Mouse (Mus musculus): ENCODE measurements around the gene Slain1. TPM values are rescaled to one million over a fixed set of nuclear protein-coding genes. Genes with fewer than 3 reads are reported as not detected.

Gene Slain1
- polyA plus RNA-seq, 1 experiment from 2014 or later = 0.28 TPM

DNA sequence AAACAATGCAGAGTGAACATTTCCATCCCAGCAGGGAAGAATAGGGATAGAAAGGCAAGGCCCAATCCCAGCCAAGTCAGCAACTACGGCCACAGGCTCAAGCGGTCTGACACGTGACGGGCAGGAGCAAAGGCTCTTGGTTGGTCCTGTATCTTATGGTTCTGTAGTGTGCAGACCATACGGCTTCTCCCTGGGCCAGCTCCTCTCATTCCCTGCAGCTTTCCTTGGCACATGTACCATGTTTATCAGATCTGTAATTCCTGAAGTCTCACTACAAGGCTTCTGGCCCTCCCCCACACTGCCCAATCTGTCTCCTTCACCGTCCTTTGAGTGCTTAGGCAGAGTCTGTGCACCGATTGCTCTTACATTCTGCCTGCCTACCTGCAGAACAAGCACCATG, 47.1 kb downstream of the Slain1 start:
- 89% methylated on average over 7 of the region's 7 CpGs for WGBS (ENCODE audit: insufficient replicate concordance)
- no peaks in the 10 kb centered on the region for H3K9me3 ChIP-seq (ENCODE audit: low read length)
- H3K4me1 ChIP-seq (ENCODE audit: insufficient read depth) = no peaks in the 10 kb centered on the region
- H3K9ac ChIP-seq (replicated peaks) = no peak overlapping the region
- H3K4me2 ChIP-seq (ENCODE audit: low read depth, low read length) = no peak overlapping the region
- H3K36me3 ChIP-seq (replicated peaks; ENCODE audit: insufficient read depth, low read length) = no peaks in the 10 kb centered on the region
- no peak overlapping the region for H3K4me3 ChIP-seq (ENCODE audit: low read depth, low read length)
- ATAC-seq = no peak
- no peak overlapping the region for H3K27ac ChIP-seq (ENCODE audit: low read depth)
- no peak for DNase-seq
- no peaks in the 10 kb centered on the region for H3K27me3 ChIP-seq (ENCODE audit: insufficient read depth, low read length)
- no peak for TF ChIP-seq CTCF (IDR thresholded peaks at IDR 0.05; ENCODE audit: low read depth)
- no peak for TF ChIP-seq EP300 (IDR thresholded peaks at IDR 0.05; ENCODE audit: low read depth)

DNA sequence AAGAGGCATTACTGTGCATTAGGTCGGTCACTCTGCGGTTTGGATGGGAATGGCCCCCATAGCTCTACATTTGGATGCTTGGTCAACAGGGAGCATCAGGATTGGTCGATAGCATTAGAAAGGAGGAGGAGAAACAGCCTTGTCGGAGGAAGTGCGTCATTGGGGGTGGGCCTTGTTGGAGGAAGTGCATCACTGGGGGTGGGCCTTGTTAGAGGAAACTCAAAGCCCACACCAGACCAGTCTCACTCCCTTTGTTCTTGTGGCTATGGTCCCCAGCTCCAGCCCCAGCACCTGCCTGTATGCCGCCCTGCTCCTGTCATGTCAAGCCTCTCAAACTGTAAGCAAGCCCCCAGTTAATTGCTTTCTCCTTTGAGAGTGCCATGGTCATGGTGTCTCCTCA, 49.3 kb downstream of the Slain1 start:
- TF ChIP-seq CTCF (IDR thresholded peaks at IDR 0.05; ENCODE audit: low read depth) (no peak), EP300 (IDR thresholded peaks at IDR 0.05; ENCODE audit: low read depth) (no peak)
- no peak for DNase-seq
- Histone ChIP-seq H3K36me3 (replicated peaks; ENCODE audit: insufficient read depth, low read length) (no peaks in the 10 kb centered on the region), H3K4me1 (ENCODE audit: insufficient read depth) (no peaks in the 10 kb centered on the region), H3K9ac (replicated peaks) (no peak overlapping the region), H3K4me3 (ENCODE audit: low read depth, low read length) (no peak overlapping the region), H3K4me2 (ENCODE audit: low read depth, low read length) (no peak overlapping the region), H3K27ac (ENCODE audit: low read depth) (no peak overlapping the region), H3K27me3 (ENCODE audit: insufficient read depth, low read length) (no peaks in the 10 kb centered on the region), H3K9me3 (ENCODE audit: low read length) (no peaks in the 10 kb centered on the region)
- ATAC-seq = no peak
- 90% methylated on average over 6 of the region's 6 CpGs for WGBS (ENCODE audit: insufficient replicate concordance)

DNA sequence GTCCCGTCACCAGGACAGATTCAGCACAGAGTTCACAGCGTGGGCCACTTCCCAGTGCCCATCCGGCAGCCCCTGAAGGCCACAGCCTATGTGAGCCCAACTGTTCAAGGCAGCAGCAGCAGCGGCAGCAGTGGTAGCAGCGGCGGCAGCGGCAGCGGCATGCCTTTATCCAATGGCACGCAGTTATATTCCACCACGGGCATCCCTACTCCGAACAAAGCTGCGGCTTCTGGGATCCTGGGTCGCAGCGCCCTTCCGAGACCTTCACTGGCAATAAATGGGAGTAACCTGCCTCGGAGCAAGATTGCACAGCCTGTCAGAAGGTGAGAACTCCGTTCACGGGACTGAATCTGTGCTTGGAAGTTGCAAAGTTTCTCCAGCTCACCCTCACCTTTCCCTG, 52.5 kb downstream of the Slain1 start:
- DNase-seq (no peak), ATAC-seq (no peak)
- 88% methylated on average over 18 of the region's 18 CpGs for WGBS (ENCODE audit: insufficient replicate concordance)
- H3K9ac ChIP-seq (replicated peaks) = no peak overlapping the region
- no peak overlapping the region for H3K4me3 ChIP-seq (ENCODE audit: low read depth, low read length)
- no peak overlapping the region for H3K27ac ChIP-seq (ENCODE audit: low read depth)
- no peaks in the 10 kb centered on the region for H3K9me3 ChIP-seq (ENCODE audit: low read length)
- no peaks in the 10 kb centered on the region for H3K36me3 ChIP-seq (replicated peaks; ENCODE audit: insufficient read depth, low read length)
- H3K4me2 ChIP-seq (ENCODE audit: low read depth, low read length) = no peak overlapping the region
- H3K27me3 ChIP-seq (ENCODE audit: insufficient read depth, low read length) = no peaks in the 10 kb centered on the region
- no peaks in the 10 kb centered on the region for H3K4me1 ChIP-seq (ENCODE audit: insufficient read depth)
- TF ChIP-seq EP300 (IDR thresholded peaks at IDR 0.05; ENCODE audit: low read depth) (no peak), CTCF (IDR thresholded peaks at IDR 0.05; ENCODE audit: low read depth) (no peak)

DNA sequence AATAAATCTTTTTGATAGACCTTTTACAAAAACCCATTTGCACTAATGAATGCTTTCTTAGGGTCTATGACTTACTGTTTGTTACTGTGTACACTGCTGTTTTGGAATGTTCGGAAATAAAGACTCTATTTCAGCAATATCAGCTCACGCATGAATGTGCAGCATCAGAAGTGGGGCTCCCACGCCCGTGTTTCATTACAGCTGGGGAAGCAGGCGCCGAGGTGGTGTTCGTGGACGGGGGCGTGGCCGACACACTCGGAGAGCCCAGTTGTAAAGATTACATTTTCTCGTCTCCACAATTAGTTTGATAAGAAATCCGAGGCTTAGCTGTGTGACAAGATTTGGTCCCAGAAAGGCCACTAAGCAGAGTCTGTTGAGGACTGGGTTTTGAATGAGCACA, 54.7 kb downstream of the Slain1 start:
- no peaks in the 10 kb centered on the region for H3K27me3 ChIP-seq (ENCODE audit: insufficient read depth, low read length)
- no peaks in the 10 kb centered on the region for H3K36me3 ChIP-seq (replicated peaks; ENCODE audit: insufficient read depth, low read length)
- 59% methylated on average over 13 of the region's 13 CpGs for WGBS (ENCODE audit: insufficient replicate concordance)
- H3K9me3 ChIP-seq (ENCODE audit: low read length) = no peaks in the 10 kb centered on the region
- no peak overlapping the region for H3K4me3 ChIP-seq (ENCODE audit: low read depth, low read length)
- TF ChIP-seq EP300 (IDR thresholded peaks at IDR 0.05; ENCODE audit: low read depth) (no peak), CTCF (IDR thresholded peaks at IDR 0.05; ENCODE audit: low read depth) (no peak)
- H3K4me2 ChIP-seq (ENCODE audit: low read depth, low read length) = no peak overlapping the region
- no peak overlapping the region for H3K9ac ChIP-seq (replicated peaks)
- H3K27ac ChIP-seq (ENCODE audit: low read depth) = no peak overlapping the region
- DNase-seq (no peak), ATAC-seq (no peak)
- H3K4me1 ChIP-seq (ENCODE audit: insufficient read depth) = no peaks in the 10 kb centered on the region

DNA sequence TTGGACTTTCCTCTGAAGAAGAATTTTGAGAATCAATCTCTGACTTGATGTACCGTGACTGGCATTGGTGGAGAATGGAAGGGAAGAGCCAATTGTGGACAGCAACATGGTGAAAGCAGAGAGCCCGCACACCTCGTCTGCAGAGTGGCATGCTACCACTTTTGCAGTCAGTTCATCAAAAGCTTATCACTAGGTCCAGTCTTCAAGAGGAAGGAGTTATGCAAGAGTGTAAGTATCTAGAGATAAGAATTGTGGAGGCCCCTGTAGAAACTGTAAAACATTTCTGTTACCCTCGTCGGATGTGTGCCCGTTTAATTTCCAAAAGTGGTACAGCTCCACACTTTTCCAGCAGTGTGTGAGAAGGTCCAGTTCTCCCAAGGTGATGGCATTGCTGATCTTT, 56.3 kb downstream of the Slain1 start:
- TF ChIP-seq CTCF (IDR thresholded peaks at IDR 0.05; ENCODE audit: low read depth) (no peak), EP300 (IDR thresholded peaks at IDR 0.05; ENCODE audit: low read depth) (no peak)
- Histone ChIP-seq H3K27ac (ENCODE audit: low read depth) (no peak overlapping the region), H3K4me3 (ENCODE audit: low read depth, low read length) (no peak overlapping the region), H3K9ac (replicated peaks) (no peak overlapping the region), H3K4me2 (ENCODE audit: low read depth, low read length) (no peak overlapping the region), H3K36me3 (replicated peaks; ENCODE audit: insufficient read depth, low read length) (no peaks in the 10 kb centered on the region), H3K4me1 (ENCODE audit: insufficient read depth) (no peaks in the 10 kb centered on the region), H3K9me3 (ENCODE audit: low read length) (no peaks in the 10 kb centered on the region), H3K27me3 (ENCODE audit: insufficient read depth, low read length) (no peaks in the 10 kb centered on the region)
- WGBS (ENCODE audit: insufficient replicate concordance) = 50% methylated on average over 6 of the region's 6 CpGs
- DNase-seq (no peak), ATAC-seq (no peak)

DNA sequence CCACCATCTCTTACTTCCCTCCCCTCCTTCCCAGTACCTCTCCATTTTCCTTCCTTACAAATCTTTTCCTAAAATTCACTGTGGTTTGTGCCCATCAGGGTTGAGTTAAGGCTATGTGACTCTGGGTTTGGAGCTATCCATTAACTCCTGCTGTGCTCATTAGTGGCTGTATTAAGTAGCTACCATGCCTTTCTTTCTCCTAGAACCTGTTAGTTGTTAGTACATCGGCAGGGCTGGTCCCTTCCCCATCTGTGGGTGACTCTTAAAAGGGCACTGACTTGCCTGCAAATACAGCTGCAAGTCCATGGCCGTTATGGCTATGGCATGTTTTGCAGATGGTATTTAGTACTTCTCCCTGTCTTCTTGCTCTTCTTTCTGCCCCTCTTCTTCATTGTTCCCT, 58.6 kb downstream of the Slain1 start:
- Histone ChIP-seq H3K4me2 (ENCODE audit: low read depth, low read length) (no peak overlapping the region), H3K27ac (ENCODE audit: low read depth) (no peak overlapping the region), H3K4me3 (ENCODE audit: low read depth, low read length) (no peak overlapping the region), H3K36me3 (replicated peaks; ENCODE audit: insufficient read depth, low read length) (no peaks in the 10 kb centered on the region), H3K9ac (replicated peaks) (no peak overlapping the region), H3K4me1 (ENCODE audit: insufficient read depth) (no peaks in the 10 kb centered on the region), H3K27me3 (ENCODE audit: insufficient read depth, low read length) (no peaks in the 10 kb centered on the region), H3K9me3 (ENCODE audit: low read length) (no peaks in the 10 kb centered on the region)
- no peak for TF ChIP-seq CTCF (IDR thresholded peaks at IDR 0.05; ENCODE audit: low read depth)
- no peak for TF ChIP-seq EP300 (IDR thresholded peaks at IDR 0.05; ENCODE audit: low read depth)
- DNase-seq (no peak), ATAC-seq (no peak)
- 79% methylated on average over 2 of the region's 2 CpGs for WGBS (ENCODE audit: insufficient replicate concordance)

DNA sequence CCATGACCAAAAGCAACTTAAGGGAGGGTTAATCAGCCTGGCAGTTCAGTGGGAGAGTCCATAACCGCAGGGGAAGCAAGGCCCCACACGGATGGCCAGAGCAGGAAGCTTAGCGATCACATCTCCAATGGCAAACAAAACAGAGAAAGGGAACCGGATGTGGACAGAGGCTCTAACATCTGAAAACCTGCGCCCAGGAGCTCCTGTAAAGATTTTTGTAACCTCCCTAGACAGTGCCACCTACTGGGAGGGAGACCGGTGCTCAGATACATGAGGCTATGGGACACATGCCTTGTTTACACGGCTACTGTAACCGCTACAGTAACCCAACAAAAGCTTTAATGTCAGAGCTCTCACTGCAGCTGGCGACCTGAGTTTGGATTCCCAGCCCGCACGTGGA, 59.2 kb downstream of the Slain1 start:
- ATAC-seq (no peak), DNase-seq (no peak)
- Histone ChIP-seq H3K9ac (replicated peaks) (no peak overlapping the region), H3K27ac (ENCODE audit: low read depth) (no peak overlapping the region), H3K9me3 (ENCODE audit: low read length) (no peaks in the 10 kb centered on the region), H3K36me3 (replicated peaks; ENCODE audit: insufficient read depth, low read length) (no peaks in the 10 kb centered on the region), H3K4me2 (ENCODE audit: low read depth, low read length) (no peak overlapping the region), H3K27me3 (ENCODE audit: insufficient read depth, low read length) (no peaks in the 10 kb centered on the region), H3K4me3 (ENCODE audit: low read depth, low read length) (no peak overlapping the region), H3K4me1 (ENCODE audit: insufficient read depth) (no peaks in the 10 kb centered on the region)
- WGBS (ENCODE audit: insufficient replicate concordance) = 81% methylated on average over 11 of the region's 11 CpGs
- TF ChIP-seq CTCF (IDR thresholded peaks at IDR 0.05; ENCODE audit: low read depth) (no peak), EP300 (IDR thresholded peaks at IDR 0.05; ENCODE audit: low read depth) (no peak)
